Mouse (Mus musculus) lung, postnatal 25 days (tissue): ENCODE measurements around the gene Gm21119.
"Not testable (repeated sequence)": the region's sequence is repeated elsewhere in the genome, so short reads cannot be mapped to it uniquely, and the experiment has no call there.

Experiments
- DNase-seq: peaks from one replicate; pipeline ENCODE4 v3.0.0; 2022; ENCODE audit warnings: low spot score

Gm21119 gene

DNA sequence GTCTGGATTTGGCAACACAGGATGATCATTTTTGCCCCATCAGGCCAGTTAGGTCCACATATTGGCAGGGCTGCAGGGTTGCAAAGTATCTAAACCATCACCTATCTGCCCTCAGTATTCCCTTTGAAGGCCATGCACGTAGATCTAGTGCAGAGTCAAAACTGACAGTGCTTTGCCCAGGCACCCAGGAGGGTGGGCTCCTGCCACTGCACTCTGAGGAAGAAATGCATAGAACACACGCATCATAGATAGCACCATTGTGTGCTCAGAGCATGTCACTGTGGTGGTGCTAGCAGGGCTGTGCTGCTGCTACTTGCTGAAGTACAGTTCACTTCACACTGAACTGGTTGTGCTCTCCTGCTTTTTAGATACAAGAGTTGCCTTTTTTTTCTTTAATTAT, at the start of gene Gm21119:
TSS of gene Gm21119 (plus strand) at position 301 of the 400 bp plus-strand sequence.
- DNase-seq, result not testable (repeated sequence)

DNA sequence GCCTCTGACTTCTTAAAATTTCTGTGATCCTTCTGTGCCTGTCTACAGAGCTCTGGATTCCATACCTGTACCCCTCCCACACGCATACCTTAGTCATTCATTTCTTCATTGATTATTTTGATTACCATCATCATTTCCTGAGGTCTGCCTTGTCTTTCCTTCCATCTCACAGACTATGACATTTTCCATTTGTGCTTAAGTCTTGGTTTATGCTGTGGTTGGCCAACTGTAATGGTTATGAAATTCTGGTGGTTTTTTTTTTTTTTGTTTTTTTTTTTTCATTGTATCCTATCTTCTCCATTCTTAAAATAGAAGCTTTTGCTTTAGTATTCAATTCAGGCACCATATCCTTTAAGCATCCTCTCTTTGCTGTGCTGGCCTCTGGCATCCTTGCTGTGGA, 48.0 kb upstream of the Gm21119 start:
- DNase-seq, result not testable (repeated sequence)

DNA sequence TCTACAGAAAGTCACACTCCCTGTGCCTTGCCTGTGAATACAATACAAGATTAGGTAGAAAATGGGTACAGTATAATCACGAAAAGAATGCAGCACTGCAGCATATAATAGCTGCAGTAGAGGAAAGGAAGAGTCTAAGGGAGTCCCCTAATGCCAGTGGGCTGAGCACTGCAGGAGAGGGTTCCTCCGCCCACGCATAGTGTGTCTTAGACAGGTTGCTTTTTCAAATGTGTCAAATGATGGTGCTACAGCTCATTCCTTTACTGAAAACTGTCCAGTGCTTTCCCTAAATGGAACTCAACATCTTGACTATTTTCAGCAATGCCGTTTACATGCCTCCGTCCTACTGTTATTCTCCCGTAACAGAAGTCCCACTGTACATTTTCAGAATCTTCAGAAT, 33.6 kb upstream of the Gm21119 start:
- not testable (repeated sequence) for DNase-seq

GRCm38 (mm10) chr8:20582772-20583171, 31.9 kb upstream of the Gm21119 start:
- not testable (repeated sequence) for DNase-seq

GRCm38 (mm10) chr8:20588268-20589177, 26.2 kb upstream of the Gm21119 start:
- not testable (repeated sequence) for DNase-seq

- DNase-seq, result not testable (repeated sequence)
Observed at GRCm38 (mm10) chr8:20589178-20589539, 25.6 kb upstream of the Gm21119 start.

DNA sequence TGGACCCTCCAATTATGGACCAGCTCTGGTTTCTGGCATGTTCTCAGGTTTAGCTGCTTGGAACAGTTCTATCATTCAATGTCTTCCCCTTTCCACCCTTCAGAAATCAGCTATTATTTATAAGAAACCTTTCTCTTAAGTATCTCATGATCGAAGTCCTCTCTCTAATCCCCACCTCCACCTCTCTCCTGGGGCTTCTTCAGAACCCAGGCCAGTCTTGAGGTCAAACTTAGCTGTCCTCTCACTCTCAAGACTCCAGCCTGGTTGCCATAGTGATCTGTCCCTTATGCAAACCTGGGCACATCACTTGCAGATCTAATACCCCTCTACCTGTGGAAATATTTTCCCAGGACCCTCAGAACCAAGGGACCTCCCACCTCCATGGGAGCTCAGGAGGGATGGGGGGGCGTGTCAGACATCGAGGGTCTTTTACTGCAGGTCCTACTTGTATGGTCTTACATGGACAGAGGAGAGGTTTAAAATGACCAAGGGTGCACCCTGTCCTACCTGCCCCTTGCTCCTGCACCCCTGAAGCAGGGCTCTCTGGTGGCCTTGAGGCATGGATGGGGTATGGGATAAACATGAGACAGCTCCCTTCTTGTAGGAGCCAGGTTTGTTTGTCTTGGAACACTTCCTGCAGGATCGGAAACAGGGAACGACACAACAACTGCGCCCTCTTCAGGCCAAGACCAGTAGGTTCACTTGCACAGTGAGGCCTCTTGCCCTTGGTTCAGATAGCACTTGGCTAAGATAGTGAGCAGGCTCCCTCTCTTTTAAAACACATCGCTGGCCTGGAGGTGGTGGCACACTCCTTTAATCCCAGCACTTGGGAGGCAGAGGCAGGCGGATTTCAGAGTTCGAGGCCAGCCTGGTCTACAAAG, 24.4 kb upstream of the Gm21119 start:
- not testable (repeated sequence) for DNase-seq

- not testable (repeated sequence) for DNase-seq
Observed at GRCm38 (mm10) chr8:20591002-20591401, 23.7 kb upstream of the Gm21119 start.

DNA sequence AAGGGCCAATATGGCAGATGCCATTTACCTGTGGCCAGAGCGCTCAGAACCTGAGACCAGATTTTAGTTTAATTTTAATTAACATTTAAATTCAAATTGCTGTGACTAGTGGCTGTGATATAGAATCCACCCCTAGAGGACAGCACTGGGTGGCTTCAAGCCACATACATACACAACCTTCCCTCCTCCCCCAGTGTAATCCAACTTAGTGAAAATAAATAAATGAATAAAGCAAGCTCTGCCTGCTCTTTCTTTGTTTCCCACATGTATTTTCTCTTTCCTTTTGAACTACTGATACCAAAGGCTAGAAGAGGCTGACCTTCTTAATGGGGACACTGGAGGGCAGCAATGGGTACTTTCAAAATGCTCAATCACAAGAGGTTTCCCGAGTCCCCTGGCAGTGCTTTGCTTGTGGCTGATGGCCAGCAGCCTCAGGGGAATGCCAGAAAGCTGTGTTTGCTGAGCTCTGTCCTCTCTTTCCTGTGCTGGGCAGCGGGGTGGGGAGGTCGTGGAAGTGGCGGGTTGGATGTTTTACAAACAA, 21.9 kb upstream of the Gm21119 start:
- DNase-seq, result not testable (repeated sequence)

GRCm38 (mm10) chr8:20593841-20594240, 20.9 kb upstream of the Gm21119 start:
- not testable (repeated sequence) for DNase-seq

DNA sequence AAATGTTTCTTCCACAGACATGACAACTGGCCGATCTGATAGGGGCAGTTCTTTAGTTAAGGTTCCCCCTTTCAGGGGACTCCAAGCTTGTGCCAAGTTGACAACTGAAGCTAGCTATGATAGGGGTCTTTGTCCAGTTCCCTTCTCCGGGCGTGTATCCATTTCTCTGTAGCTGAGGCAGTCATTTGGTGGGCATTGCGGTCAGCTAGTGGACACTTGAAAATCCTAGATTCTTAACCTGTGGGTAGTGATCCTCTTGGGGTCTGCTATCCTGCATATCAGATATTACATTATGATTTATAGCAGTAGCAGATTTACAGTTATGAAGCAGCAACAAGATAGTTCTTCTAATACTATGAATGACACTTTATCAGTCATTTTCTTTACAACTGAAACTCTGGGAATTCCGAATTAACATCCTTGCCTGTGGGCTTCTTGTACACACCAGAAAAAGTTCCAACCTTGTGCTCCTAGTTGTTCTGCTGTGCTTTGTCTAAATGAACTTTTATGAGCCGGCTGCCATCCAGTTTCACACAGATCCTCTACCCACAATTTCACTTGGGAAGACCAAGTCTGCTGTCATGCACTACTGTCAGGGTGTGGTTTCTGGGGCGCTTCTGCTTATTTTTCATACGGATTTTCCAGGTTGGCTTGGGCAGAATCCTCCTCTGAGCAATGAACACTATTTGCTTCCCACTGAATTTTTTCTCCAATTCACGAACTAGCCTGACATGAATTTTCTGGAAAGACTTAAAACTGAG, 18.5 kb upstream of the Gm21119 start:
- not testable (repeated sequence) for DNase-seq

GRCm38 (mm10) chr8:20596842-20597708, 17.6 kb upstream of the Gm21119 start:
- DNase-seq, result peak; percentile 56

DNA sequence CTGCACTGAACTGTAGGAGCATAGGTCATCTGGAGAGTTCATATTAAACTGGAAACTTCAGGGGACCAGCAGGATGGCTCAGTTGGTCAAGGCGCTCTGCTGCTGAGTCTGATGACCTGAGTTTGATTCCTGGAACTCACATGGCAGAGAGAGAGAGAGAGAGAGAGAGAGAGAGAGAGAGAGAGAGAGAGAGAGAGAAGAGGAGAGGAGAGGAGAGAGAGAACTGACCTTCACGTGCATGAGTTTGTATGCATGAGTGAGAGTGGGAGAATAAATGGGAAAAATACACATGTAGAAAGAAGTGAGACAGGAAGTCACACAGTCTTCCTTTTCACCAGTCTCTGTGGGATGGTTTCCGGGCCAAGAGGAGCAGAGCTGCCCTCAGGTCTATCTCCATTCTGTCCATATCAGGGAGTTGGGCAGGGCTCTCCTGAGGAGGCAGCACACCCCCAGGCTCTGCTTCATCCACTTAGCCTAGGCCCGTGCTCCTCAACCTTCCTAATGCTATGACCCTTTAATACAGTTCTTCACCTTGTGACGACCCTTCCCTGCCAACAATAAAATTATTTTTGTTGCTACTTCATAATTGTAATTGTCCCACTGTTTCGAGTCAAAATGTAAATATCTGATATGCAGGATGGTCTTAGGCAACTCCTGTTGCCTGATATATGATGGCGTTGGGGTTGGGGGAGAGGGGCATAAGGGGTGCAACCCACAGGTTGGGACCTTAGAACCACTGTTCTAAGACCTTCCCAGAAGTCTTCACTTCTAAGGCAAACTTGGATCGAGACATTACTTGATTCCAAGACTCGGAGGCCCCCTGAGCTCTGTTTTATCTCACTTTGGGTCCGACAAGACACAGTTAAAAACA, 16.2 kb upstream of the Gm21119 start:
- not testable (repeated sequence) for DNase-seq

- DNase-seq, result not testable (repeated sequence)
Observed at GRCm38 (mm10) chr8:20599350-20599749, 15.4 kb upstream of the Gm21119 start.

DNA sequence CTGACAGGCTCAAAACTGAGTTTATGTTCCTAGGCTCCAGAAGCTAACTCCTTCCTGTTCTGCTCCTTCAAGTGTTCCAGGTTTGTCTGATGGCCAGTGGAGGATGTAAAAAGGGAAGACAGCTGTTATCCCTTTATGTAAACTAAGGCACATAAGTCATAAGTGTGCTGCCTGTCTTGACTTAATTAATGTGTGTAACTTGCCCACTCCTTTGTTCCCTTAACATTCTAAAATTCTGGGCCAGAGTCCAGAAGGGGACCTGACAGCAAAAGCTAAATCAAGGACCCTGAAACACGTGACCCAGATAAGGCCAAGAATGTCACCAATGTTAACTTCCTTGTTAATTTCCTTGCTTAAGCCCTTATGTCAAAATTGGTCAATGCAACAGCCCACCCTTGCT, 3.9 kb upstream of the Gm21119 start:
- not testable (repeated sequence) for DNase-seq

GRCm38 (mm10) chr8:20612721-20613120, 2.0 kb upstream of the Gm21119 start:
- DNase-seq, result not testable (repeated sequence)

DNA sequence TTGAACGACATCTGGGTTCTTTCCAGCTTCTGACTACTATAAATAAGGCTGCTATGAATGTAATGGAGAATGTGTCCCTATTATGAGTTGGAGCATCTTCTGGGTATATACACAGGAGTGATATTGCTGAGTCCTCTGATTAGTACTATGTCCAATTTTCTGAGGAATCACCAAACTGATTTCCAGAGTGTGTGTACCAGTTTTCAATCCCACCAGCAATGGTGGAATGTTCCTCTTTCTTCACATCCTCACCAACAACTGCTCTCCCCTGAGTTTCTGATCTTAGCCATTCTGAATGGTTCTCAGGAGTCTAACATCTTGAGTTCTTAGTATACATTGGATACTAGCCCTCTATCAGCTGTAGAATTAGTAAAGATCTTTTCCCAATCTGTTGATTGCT, 16.0 kb downstream of the Gm21119 start:
- DNase-seq, result not testable (repeated sequence)

DNA sequence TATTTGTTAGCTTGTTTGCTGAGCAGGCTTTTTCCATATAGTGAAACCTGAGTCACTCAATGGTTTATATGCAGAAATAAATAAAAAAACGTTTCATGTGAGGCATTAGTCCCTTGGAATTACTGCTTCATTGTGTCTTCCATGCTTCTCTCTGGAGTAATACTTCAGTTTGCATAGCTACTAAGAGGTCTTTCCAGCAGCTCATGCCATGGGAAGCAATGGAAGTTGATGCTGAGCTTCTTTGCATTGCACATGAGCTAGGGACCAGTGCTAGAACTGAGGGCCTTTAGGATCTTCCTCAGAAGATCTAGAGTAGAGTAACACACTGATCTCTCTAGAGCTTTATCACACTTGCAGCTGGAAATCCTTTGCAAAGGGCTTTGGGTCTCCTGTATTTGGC, 23.2 kb downstream of the Gm21119 start:
- not testable (repeated sequence) for DNase-seq

DNA sequence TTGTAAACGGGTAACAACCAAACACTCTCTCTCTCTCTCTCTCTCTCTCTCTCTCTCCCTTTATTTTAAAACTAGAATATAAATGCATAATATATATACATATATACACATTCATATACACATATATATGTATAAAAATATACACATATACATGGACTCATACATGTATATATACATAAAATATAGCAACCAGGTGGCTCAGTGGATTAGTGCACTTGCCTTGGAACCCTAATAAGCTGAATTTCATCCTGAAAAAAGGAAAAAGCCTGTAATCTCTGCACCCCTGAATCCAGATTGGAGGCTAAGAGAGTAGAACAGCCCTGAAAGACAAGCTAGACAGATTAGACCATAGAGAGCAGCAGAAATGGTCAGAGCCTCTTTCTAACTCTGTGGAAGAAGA, 28.8 kb downstream of the Gm21119 start:
- peak; percentile 18 for DNase-seq

DNA sequence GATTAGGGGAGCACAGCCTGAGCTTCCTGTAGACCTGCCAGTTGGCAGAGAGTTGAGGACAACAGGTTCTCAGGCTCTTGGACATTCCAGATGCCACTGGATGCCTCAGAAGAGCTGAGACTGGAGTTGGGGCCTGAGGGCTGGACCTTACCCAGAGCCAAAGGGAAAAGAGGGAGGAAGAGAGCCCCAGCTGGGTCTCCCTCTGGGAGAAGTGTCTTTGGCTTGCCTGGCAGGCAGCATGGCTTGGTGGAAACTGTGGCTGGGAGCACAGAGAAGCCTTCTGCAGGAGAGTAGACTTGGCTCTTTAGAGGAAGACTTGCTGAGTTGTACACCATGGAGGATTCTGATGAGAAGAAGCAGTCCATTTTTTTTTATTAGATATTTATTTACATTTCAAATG, 38.3 kb downstream of the Gm21119 start:
- DNase-seq, result not testable (repeated sequence)
